Mouse (Mus musculus) midbrain, embryonic 14.5 days (tissue): ENCODE data around the gene Ttll11. TPM values are rescaled to one million over a fixed set of nuclear protein-coding genes. Genes with fewer than 3 reads are reported as not detected.

Experiments
- ATAC-seq: fragments of 200-750 bp; cut with Nextera tagmentation; 2 replicates; pipeline ENCODE4 v1.8.0; 2017; ENCODE audit warnings: moderate number of reproducible peaks, moderate library complexity; ENCODE audit not compliant: low FRiP score, low TSS enrichment
- DNase-seq: peaks from one replicate; pipeline ENCODE4 v3.0.0-alpha.2; 2015
- H3K27ac ChIP-seq: fragments of 300-500 bp; sonication (generic); replicated peaks from 2 replicates; pipeline ENCODE4 v1.5.1; 2014; ENCODE audit warnings: mild to moderate bottlenecking, low read depth, low read length, moderate library complexity
- H3K27me3 ChIP-seq: fragments of 300-500 bp; sonication (generic); 2 replicates; pipeline ENCODE4 v1.6.1; 2014; ENCODE audit warnings: low read length, control low read depth, mixed read lengths; ENCODE audit not compliant: control insufficient read depth, insufficient read depth
- H3K36me3 ChIP-seq: fragments of 300-500 bp; sonication (generic); 2 replicates; pipeline ENCODE4 v1.6.1; 2014; ENCODE audit warnings: low read length, control low read depth; ENCODE audit not compliant: control insufficient read depth, insufficient read depth
- H3K4me1 ChIP-seq: fragments of 300-500 bp; sonication (generic); 2 replicates; pipeline ENCODE4 v1.6.1; 2014; ENCODE audit warnings: mild to moderate bottlenecking, antibody characterized with exemption, low read length, control low read depth; ENCODE audit not compliant: control insufficient read depth, insufficient read depth
- H3K4me2 ChIP-seq: fragments of 300-500 bp; sonication (generic); 2 replicates; pipeline ENCODE4 v1.6.1; 2014; ENCODE audit warnings: mild to moderate bottlenecking, low read length, moderate library complexity
- H3K4me3 ChIP-seq: fragments of 300-500 bp; sonication (generic); replicated peaks from 2 replicates; pipeline ENCODE4 v1.5.1; 2014; ENCODE audit warnings: low read depth, low read length
- H3K9ac ChIP-seq: fragments of 300-500 bp; sonication (generic); replicated peaks from 2 replicates; pipeline ENCODE4 v1.6.1; 2014; ENCODE audit warnings: mild to moderate bottlenecking, low read length, moderate library complexity
- H3K9me3 ChIP-seq: fragments of 300-500 bp; sonication (generic); 2 replicates; pipeline ENCODE4 v1.6.1; 2016; ENCODE audit warnings: low read length, control low read depth, mixed read lengths; ENCODE audit not compliant: control insufficient read depth
- WGBS: fragments of 180-500 bp; shearing (Covaris S2); extraction: QIAGEN DNeasy Blood & Tissue Kit; methylation state at CpG from one replicate; pipeline ENCODE4 v1.1.7; 2014; 5-methylcytosine and 5-hydroxymethylcytosine counted together
- polyA plus RNA-seq: library from polyadenylated mRNA; unstranded; fragments of >200 nt; fragmentation: Nextera tagmentation; extraction: Ambion mirVana; gene quantifications from 2 replicates; pipeline ENCODE4 v1.2.1, GENCODE M21; 2014

The Ttll11 gene
- polyA plus RNA-seq, 1 experiment from 2014 or later: 5.1 TPM

- Histone ChIP-seq H3K36me3 (peaks cover 95% of the 10 kb centered on the region), H3K4me3 (no peak overlapping the region), H3K4me1 (no peaks in the 10 kb centered on the region), H3K9ac (no peak overlapping the region), H3K27ac (0 out of 2 replicates have a peak overlapping the region, but pooled peaks have one; percentile 9), H3K4me2 (no peak overlapping the region), H3K9me3 (no peaks in the 10 kb centered on the region), H3K27me3 (no peaks in the 10 kb centered on the region)
- no peak for ATAC-seq
- DNase-seq: peak; percentile 42
- WGBS: 48% methylated on average over 8 of the region's 8 CpGs
Observed at GRCm38 (mm10) chr2:35714742-35715167, 265.0 kb downstream of the Ttll11 start.

- WGBS: 92% methylated on average over 7 of the region's 7 CpGs
- no peak overlapping the region for H3K4me3 ChIP-seq
- H3K4me2 ChIP-seq: no peak overlapping the region
- no peaks in the 10 kb centered on the region for H3K4me1 ChIP-seq
- no peak overlapping the region for H3K9ac ChIP-seq
- no peak overlapping the region for H3K27ac ChIP-seq
- H3K9me3 ChIP-seq: no peaks in the 10 kb centered on the region
- ATAC-seq: no peak
- H3K36me3 ChIP-seq: peaks cover 89% of the 10 kb centered on the region
- H3K27me3 ChIP-seq: no peaks in the 10 kb centered on the region
- no peak for DNase-seq
Observed at GRCm38 (mm10) chr2:35713460-35713859, 266.3 kb downstream of the Ttll11 start.

GRCm38 (mm10) chr2:35712611-35713010 is 267.1 kb downstream of the Ttll11 start:
- no peaks in the 10 kb centered on the region for H3K27me3 ChIP-seq
- no peaks in the 10 kb centered on the region for H3K9me3 ChIP-seq
- ATAC-seq: no peak
- no peak overlapping the region for H3K4me3 ChIP-seq
- no peak for DNase-seq
- no peak overlapping the region for H3K27ac ChIP-seq
- peaks cover 81% of the 10 kb centered on the region for H3K36me3 ChIP-seq
- H3K4me1 ChIP-seq: no peaks in the 10 kb centered on the region
- WGBS: 98% methylated on average over 5 of the region's 5 CpGs
- no peak overlapping the region for H3K4me2 ChIP-seq
- H3K9ac ChIP-seq: no peak overlapping the region

- Histone ChIP-seq H3K27me3 (no peaks in the 10 kb centered on the region), H3K36me3 (no peaks in the 10 kb centered on the region), H3K4me3 (no peak overlapping the region), H3K9ac (no peak overlapping the region), H3K9me3 (no peaks in the 10 kb centered on the region), H3K4me2 (no peak overlapping the region), H3K4me1 (peaks cover 23% of the 10 kb centered on the region; the same call in 1 of the 2 replicates), H3K27ac (peak overlapping the region; percentile 21; the same call in 1 of the 2 replicates)
- no peak for DNase-seq
- 97% methylated on average over 3 of the region's 3 CpGs for WGBS
- no peak for ATAC-seq
Observed at GRCm38 (mm10) chr2:35703241-35703640, 276.5 kb downstream of the Ttll11 start.

- DNase-seq (peak; percentile 39), ATAC-seq (0 out of 2 replicates have a peak, but pooled peaks have one; percentile 17)
- Histone ChIP-seq H3K4me1 (peaks cover 23% of the 10 kb centered on the region; the same call in 1 of the 2 replicates), H3K9me3 (no peaks in the 10 kb centered on the region), H3K4me2 (no peak overlapping the region), H3K27ac (peak overlapping the region; percentile 21; the same call in 1 of the 2 replicates), H3K9ac (no peak overlapping the region), H3K27me3 (no peaks in the 10 kb centered on the region), H3K36me3 (no peaks in the 10 kb centered on the region), H3K4me3 (no peak overlapping the region)
- WGBS: 49% methylated on average over 6 of the region's 6 CpGs
Observed at GRCm38 (mm10) chr2:35702608-35703007, 277.1 kb downstream of the Ttll11 start.

GRCm38 (mm10) chr2:35702001-35702400 is 277.7 kb downstream of the Ttll11 start:
- Histone ChIP-seq H3K36me3 (no peaks in the 10 kb centered on the region), H3K4me2 (no peak overlapping the region), H3K4me3 (no peak overlapping the region), H3K9me3 (no peaks in the 10 kb centered on the region), H3K9ac (no peak overlapping the region), H3K27ac (0 out of 2 replicates have a peak overlapping the region, but pooled peaks have one; percentile 21), H3K27me3 (no peaks in the 10 kb centered on the region), H3K4me1 (peaks cover 27% of the 10 kb centered on the region)
- no peak for DNase-seq
- ATAC-seq: no peak
- 97% methylated on average over 7 of the region's 7 CpGs for WGBS

Other genes starting within 250 kb of the Ttll11 start
- 263 and 316 TPM in 2 replicates for gene Ndufa8, start 69.5 kb upstream of the Ttll11 start, polyA plus RNA-seq
- 0.54 and 1.5 TPM in 2 replicates for gene Morn5, start 69.5 kb upstream of the Ttll11 start, polyA plus RNA-seq
- 0.46 TPM in 1 of 2 replicates, not detected in the other for gene Lhx6, start 125.5 kb upstream of the Ttll11 start, polyA plus RNA-seq
- gene Mrrf, start 156.5 kb upstream of the Ttll11 start, polyA plus RNA-seq: 30.6 and 33.6 TPM in 2 replicates
- 151 and 172 TPM in 2 replicates for gene Rbm18, start 156.9 kb upstream of the Ttll11 start, polyA plus RNA-seq